Mouse (Mus musculus): ENCODE measurements around the gene Mcm2.

Mcm2 gene

DNA sequence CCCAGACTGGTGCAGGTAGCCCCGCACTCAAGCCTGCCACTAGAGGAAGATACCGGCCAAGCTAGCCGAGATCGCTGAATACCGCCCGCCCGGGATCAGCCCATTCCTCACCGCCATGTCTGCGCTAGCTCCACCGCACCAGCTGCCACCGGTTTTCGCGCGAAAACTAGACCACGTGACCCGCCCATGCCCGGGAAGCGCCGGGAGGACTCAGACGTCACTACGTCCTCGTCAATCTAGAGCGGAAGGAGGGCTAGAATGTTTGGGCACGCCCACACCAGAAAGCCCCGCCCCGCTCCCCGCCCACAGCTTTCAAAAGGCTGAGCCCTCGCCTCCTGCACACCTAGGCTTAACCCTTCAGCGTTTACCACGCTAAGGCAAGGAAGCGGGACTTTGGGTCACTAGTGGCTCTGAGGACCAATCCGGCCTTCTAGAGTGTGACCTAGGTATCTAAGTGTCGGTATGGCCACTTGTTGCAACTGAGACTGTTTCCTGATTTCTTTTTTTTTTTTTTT lies at the start of gene Mcm2:
TSS of gene Mcm2 (minus strand) at position 247 of the 515 bp plus-strand sequence.
- peak; percentile 94 to 97 for DNase-seq (ENCODE audit: low spot score in 2 of 2)

DNA sequence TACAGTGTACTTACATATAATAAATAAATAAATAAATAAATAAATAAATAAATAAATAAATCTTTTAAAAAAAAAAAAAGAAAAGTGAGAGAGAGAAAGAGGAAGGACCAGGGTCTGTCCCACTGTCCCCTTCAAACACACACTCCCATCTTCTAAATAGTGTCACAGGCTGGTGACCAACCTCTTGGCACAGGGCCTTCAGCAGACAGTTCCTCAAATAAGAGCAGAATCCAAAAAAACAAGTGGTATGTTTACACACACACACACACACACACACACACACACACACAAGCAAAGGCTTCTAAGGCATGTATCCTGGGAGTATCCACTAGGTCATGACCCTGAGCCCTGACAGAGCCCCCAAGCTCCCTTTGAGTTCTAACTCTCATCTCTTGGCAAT lies 49.2 kb upstream of the Mcm2 start:
- DNase-seq (ENCODE audit: low spot score in 2 of 2): no peak

DNA sequence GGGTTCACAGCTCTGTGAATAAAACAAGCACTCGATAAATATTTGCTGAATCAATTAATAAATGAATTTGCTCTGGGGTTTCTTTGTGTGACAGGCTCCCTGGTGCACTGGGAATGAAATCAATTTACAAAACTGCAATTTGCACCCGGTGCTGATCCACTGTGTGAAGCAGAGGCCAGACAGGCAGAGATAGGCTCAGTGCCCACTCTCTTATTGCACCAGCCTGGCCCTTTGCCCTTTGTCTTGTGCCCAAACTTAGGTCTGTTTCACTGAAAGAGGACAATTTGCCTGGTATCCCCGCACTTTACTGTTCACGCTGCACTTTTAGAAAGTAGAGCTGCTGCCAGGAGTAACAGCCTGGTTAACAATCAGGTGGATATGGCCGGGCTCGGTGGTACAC lies 47.9 kb upstream of the Mcm2 start:
- DNase-seq (ENCODE audit: low spot score in 2 of 2): no peak

DNA sequence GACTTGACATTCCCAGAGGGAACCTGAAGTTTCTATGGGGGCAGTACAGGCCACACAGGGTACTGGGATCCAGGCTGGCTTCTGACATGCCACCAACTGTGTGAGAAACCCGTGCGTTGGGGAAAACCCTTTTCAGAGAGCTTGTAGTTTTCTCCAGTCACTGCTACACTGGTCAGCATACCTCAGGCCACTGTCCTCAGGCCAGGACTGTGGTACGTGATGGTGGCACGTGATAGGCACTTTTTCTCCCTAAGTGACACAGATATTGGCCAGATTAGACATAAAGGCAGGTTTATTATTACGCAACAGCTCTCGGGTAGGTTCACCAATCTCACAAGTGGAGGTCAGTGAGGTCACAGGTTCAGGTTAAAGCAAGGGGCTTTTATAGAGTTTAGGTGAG lies 45.1 kb upstream of the Mcm2 start:
- no peak for DNase-seq (ENCODE audit: low spot score in 2 of 2)

DNA sequence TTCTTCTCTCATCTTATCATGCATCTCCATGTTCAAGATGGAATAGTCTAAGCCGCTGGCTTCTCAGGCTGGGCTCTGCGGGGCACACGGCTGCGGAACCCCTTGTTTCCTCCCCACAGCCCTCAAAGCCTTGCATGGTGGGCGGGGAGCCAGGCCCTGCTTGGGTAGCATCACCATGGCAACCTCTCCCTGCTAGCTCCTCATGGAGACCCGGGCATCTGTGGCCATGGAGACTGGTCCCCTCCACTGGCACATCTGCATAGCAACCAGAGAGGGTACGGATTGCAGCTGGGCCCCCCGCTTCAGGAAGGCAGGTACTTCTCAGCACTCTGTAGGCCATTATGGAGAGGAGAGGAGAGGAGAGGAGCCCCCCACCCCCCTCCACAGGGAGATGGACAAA lies 44.0 kb upstream of the Mcm2 start:
- DNase-seq (ENCODE audit: low spot score in 2 of 2): no peak

DNA sequence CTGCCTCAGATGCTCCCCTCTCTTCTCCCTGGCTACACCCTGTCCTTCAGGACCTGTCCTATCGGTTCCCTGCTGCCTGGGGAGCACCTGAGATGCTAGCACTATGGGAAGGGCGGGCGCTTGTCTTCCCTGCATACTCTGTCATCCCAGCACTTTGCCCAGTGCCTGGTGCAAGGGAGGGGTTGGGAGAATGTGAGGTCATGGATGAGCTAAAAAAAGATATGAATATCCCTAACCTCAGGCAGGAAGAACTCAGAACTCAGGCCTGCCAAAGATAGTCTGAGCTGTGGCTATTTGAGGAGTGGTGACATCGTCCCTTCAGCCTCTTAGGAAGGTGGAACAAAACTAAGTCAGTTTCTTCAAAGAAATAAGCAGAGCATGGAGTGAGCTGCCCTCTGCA lies 43.0 kb upstream of the Mcm2 start:
- no peak for DNase-seq (ENCODE audit: low spot score in 2 of 2)

DNA sequence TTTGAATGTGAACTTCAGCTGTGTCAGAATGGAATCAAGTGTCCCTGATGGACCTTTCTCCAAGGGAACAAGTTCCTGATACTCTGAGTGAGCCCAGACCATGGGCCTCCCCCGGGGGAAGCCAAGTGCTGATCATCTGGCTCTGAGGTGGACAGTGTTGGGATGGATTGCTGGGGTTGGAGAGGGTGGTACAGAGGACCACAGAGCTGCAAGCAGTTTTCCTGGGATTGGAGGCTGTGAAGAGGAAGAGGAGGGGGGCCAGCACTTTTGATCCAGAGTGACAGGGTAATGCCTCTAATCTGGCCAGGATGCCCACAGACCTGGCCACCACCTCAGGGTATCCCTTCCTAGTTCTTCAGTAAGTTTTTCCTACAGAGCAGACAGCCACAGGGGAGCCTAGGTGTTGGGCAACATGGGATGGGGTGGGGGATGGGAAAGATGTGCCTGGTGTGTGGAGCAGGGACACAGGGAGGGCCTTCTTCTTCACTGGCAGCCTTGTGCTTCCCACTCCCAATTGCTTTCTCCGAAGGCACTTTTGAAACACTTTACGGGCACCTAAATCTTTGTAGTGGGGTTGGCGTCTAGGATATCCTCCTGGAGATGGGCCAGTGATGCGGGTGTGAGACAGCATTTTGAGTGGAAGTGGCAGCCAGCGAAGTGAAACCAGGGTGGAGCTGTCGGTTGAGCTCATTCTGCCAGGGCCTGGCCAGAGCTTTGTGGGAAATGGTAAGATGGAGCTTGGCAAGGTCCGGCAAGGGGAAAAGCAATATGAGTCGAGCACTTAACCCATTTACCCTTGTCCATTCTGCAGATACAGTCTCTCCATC lies 41.7 kb upstream of the Mcm2 start:
- no peak for DNase-seq (ENCODE audit: low spot score in 2 of 2)

DNA sequence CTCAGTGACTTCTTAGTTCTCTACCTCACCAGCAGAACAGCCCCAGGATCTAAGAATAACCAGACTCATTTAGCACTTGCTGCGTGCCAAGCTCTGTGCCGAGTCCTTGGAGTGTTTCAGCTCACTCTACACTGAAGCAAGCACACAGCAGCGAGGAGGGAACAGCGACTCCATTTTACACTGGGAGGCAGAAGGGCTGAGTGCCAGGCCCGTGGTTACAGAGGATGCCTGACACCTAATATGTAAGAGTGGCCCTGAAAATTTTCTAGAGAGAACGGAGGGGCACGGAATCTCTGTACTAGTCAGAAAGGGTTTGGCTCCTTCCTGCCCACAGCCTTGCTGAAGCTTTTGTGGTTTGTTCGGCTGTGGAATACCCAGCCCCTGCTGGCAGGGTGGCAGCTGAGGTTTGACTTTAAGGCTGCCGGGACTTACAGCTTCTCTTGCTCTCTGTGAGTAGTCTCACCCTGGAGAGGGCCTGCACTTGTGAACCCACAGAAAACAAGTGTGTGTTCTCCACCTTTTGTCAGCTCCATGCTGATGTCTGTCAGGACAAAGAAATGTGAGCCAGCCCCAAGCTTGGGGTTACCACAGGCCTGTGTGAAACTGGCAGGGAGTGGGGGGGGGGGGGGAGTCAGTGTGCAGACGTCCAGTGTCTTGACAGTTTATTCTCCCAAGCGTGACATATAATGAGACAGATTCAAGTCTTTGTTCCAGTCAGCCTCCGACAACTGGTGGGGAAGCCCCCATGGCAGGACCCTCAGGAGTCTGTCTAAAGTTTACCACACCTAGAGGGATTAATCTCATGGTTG lies 40.9 kb upstream of the Mcm2 start:
- no peak for DNase-seq (ENCODE audit: low spot score in 2 of 2)

DNA sequence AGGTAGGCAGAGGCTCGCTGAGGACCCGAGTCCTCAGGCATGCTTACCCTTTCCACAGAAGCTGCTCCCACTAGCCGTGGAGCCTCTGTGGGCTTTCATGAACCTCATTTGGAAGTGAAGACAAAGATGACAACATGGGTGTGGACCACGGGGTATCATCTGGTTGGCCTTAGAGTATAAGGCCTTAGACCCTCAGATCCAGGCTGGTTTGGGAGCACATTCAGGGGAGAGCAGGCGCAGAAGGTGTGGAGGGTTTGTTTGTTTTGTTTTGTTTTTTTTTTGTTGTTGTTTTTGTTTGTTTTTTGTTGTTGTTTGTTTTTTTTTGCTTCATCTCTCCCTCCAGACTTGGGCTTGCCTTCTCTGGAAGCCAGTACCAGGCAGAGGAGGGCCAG lies 40.1 kb upstream of the Mcm2 start:
- no peak for DNase-seq (ENCODE audit: low spot score in 2 of 2)

DNA sequence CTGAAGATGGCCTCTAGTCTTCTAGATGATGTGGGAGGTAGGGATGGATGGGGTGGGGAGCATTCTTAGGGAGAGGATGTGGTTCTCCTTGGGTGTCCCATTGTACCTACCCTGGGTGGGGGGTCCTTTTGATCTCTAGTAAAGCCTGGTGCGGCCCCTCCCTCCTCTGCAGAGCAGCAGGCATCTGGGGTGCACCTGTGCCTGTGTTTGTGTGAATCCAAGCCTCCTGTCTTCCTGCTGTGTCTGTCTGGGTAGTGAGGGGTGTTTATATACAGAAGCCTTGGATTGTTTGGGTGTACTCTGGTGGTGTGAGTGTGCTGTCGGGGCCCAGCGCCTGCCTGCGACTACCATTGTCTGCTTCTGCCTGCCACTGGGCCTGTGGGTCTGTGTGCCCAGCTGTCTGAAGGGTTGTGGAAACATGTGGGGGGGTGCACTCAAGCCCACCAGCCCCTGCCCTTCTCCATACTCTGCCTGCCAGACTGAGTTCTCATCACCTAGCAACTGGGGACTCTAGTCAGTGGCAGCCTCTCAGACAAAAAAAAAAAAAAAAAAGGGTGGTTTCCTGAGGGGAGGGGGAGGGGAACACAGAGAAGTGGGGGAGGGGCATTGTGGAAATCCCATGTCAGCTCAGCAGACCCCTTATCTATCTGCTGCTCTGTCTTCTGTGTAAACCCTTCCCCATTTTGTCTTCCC lies 39.5 kb upstream of the Mcm2 start:
- DNase-seq (ENCODE audit: low spot score in 2 of 2): no peak

DNA sequence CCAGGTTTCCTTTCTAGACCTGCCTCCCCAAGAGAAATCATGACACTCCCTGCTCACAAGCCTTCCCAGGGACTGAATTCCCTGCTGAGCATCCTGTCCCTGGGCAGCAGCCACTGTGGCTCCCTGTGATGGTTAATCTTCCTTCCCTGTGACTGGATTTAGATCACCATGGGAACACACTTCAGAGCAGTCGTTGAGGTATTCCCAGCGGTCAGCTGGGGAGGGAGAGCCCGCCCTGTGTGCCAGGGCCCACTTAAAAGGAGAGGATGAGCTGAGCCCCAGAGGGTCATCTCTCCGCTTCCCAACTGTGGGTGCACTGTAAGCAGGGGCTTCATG lies 38.6 kb upstream of the Mcm2 start:
- no peak for DNase-seq (ENCODE audit: low spot score in 2 of 2)

DNA sequence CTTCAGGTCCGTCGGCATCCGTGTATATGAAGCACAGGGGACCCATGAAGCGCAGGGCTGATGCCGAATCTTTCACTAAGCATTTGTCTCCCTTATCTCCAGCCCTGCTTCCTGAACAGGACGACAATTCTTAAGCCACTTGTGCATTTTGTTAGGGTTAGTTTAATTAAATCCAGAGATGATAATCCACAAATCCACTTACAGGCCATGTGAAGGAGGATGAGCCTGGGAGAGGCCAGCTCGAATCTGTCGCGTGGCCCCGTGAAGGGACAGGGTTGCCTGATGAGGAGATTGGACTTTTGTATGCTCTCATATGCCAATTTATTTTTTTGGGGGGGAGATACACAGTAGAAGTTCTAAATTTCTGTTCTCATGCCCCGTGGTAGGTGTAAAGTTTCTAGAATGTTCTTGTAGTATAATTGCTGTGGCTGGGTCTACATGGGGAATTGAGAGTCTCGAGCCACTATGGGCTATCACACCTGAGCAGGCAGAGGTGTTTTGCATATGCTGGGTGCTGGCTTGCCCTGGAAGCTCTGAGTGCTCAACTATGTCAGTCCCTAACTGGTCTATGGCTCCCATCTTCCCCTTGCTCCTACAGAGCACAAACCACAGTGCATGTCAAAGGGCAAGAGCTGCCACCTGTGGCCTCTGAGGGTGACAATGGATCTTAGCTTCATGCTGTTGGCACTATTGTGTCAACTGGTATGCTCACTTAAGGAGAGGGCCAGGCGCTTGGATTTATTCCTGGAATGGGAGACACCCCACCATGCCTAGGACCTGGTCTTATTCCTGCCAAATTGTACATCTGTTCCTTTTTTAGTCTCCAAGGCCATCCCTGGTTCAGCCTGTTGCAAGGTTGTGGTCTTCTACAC lies 38.0 kb upstream of the Mcm2 start:
- no peak for DNase-seq (ENCODE audit: low spot score in 2 of 2)

DNA sequence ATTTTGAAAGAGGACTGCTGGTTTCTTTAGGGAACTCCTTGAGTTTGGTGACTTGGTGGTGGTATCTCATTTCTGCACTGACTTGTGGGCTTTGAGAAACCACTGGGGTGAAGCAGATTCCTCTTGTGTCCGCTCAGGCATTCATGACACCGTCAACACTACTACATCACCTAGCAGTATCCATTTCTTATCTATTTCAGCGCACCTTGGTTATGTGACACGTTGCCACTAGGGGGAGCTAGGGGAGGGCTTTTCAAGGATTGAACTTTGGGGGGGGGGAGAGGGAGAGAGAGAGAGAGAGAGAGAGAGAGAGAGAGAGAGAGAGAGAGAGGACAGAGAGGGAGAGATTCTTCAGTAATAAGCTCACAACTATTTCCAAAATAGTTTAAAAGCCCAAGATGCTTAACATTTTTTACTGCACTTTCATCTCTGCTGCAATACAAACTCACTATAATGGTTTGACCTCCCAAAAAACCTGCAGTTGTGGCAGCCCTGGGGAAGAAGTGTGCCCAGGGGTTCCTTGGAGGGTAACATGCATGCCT lies 37.2 kb upstream of the Mcm2 start:
- no peak for DNase-seq (ENCODE audit: low spot score in 2 of 2)

DNA sequence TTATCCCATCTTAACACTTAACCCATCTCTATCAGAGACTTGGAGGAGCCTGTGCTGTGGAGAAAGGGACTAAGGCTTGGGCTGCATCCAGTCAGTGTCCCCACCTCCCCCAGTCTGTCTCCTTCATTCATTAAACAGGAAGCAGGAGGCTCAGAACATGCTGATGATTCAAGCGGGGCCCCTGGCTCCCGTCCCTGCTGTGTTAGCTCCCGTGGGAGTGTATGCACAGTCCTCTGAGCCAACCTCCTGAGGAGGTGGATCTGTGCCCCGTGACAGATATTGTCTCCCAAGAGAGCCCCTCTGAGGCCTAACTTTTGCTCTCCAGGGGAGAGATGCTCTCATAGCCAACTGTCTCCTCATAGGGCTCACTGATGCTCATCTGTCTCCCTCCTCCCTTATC lies 36.2 kb upstream of the Mcm2 start:
- no peak for DNase-seq (ENCODE audit: low spot score in 2 of 2)

DNA sequence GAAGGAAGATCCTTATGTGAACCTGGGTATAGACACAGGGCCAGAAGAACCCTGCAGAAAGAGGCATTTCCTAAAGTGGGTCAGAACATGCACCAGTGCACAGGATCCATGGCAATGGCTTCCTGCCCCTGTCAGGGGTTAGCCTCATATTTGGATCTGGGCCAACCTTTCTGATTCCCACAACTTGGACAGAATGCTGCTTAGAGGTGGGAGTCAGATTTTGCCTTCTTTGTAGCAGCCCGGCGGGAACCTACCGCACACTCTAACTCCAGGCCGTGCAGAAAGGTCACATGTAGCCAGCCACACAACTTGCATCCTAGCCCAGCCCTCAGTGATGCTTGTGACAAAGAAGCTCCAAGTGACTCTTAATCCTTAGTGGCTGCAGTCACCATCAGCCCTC lies 35.6 kb upstream of the Mcm2 start:
- no peak for DNase-seq (ENCODE audit: low spot score in 2 of 2)

DNA sequence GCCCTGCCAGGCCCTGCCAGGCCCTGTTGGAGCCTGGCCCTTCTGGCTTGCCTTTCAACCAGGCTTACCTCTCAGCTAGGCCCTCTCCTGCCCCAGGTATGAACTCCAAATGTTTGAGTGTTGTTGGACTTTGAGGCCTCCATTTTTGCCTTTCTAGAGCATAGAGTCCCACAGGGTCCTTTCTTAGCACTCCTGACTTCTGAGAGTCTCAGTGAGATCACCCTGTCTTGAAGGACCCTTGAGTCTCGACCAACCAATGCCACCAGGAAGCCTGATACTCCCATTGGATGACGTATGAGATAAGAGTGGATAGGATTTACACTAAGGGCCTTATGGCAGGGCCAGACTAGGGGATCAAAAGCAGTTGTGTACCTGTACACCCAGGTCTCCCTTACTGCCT lies 32.9 kb upstream of the Mcm2 start:
- no peak for DNase-seq (ENCODE audit: low spot score in 2 of 2)

DNA sequence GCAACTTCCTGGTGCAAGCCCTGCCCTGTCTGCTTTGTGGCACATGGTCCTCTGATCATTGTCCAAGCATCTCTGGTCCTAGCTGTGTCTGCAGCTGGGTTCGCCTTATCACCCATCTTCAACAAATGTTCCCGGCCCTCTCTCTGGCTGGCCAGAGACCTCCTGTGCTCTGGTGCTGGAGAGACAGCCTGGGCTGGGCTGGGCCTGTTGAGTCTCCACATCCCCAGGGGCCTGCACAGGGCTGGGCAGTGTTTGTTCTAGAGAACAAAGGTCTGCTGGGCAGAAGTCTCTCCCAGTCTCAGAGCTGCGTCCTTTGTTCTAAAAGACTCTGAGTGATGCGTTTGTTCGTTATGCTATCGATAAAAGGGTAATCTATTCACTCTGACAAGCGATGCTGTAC lies 31.5 kb upstream of the Mcm2 start:
- DNase-seq (ENCODE audit: low spot score in 2 of 2): no peak

DNA sequence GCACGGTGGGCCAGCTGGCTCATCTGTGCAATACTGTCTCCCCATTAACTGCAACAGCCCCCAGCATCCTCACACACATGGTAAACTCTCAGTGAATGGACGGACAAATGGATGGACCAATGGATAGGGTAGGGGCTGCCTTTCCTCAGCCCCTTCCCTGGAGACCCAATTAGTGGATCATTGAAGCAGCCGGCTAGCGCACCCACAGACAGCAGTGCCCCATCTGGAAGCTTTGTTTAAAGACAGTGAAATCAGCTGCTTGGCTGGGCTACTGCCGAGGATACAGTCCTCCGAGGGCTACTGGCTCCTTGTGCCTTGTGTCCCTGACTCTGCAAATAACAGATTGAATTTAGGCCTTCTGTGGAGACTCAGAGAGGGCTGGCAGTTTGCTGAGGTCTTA lies 30.9 kb upstream of the Mcm2 start:
- no peak for DNase-seq (ENCODE audit: low spot score in 2 of 2)

DNA sequence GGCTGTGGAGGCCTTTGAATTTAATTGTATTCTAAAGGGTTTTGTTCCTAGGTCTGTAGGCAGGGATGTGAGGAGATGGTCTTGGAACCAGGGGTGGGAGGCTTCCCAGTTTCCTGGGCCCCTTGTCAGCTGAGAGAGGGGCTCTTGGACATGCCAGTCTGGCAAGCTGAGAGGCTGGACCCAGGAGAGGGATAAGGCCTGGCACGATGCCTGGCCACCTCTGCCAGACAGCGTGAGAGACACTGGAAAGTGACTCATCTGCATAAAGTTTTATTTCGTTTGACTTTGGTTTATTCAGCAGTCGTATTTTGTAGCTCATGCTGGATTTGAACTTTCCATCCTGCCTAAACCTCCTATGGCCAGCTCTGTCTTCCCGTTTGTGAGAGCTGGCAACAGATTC lies 30.0 kb upstream of the Mcm2 start:
- no peak for DNase-seq (ENCODE audit: low spot score in 2 of 2)

DNA sequence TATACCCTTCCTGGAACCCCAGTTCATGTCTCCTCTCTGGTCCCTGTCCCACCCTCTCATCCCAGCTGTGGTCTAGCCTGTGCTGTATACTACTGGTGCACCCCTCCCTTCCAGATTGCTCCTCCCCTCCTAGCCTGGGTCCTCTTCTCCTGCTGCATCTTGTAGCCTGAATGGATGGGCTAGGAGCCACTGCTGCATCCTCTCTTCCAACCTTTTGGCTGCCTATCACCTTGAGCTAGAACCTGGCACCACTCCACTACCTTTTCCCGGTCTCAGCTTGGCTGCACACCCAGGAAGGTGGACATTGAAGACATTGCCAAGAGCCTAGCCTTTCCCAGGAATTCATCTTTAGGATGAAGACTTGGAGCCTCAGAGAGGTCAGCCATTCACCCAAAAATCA lies 29.4 kb upstream of the Mcm2 start:
- DNase-seq (ENCODE audit: low spot score in 2 of 2): no peak

DNA sequence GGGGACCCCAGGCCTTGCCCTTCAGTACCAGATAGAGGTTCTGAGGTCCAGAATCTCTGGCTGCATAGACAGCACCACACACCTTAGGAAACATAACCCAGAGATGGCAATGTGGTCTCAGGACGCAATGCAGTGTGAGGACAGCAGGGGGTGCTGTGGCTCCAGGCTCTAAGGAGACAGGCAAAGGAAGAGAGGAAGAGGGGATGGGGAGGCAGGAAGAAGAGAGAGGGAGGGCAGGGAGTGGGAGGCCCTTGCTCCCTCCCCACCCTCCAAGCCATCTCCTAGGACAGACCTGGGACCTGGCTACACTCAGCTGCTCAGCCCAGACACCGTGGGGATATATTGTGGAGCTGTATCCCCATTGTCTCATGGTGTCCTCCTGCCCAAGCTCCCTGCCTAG lies 29.0 kb upstream of the Mcm2 start:
- DNase-seq (ENCODE audit: low spot score in 2 of 2): peak; percentile 47 to 63
